In the genomic region with DNA sequence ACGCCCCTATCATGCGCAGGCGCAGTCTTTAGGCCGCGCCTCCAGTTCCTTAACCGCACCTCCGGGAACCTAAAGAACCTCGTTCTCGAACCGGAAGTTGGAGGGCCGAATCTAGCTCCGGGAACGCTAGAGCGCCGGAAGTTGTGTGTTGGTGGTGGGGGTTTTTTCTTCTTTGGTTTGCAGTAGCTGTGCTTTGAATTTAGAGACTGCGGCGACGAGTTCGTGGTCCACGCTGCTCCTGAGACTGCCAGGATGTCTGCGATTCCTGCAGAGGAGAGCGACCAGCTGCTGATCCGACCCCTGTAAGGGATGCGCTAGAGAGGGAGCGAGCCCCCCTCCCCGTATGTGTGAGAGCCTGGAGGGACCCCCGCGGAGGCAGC, we compare ENCODE assay signal across 8 mouse cellular contexts. TPM values are rescaled to one million over a fixed set of nuclear protein-coding genes. Genes with fewer than 3 reads are reported as not detected.
A peak's percentile ranks its signal among the peaks of the same experiment; 100 is the strongest.
DNase-seq lines count a peak whose midpoint lies in the region; ATAC-seq and TF ChIP-seq lines count a peak whose summit lies in the region.

A gene (minus strand): TSS at position 42 of the 380 bp plus-strand sequence.

- peak within 1 kb of the TSS; percentile 96 for H3K9ac ChIP-seq in MEL (ENCODE audit: control insufficient read depth, low read depth, low read length, poor library complexity, severe bottlenecking)
- peak within 1 kb of the TSS; percentile 92 for H3K9ac ChIP-seq in forebrain, embryonic 15.5 days (replicated peaks)
- H3K9ac ChIP-seq in liver, embryonic 16.5 days (ENCODE audit: low read depth, low read length), result peak within 1 kb of the TSS; percentile 89
- H3K9ac ChIP-seq in neural tube, embryonic 12.5 days, result peak within 1 kb of the TSS; percentile 79

- H3K79me2 ChIP-seq in MEL (ENCODE audit: control insufficient read depth, insufficient read depth, low read length, poor library complexity), result peaks cover 23% of the 10 kb centered on the region

- peak; percentile 94 for DNase-seq in MEL (ENCODE audit: low read depth, low spot score)
- DNase-seq in cerebellum, adult 11-12 months, result peak; percentile 99
- peak; percentile 99 to 100 for DNase-seq in heart, postnatal 14 days
- peak; percentile 92 for DNase-seq in large intestine, adult 2 months (ENCODE audit: low read depth, low spot score)
- peak; percentile 99 for DNase-seq in testis, postnatal 10 days (ENCODE audit: low spot score)

- no peaks in the 10 kb centered on the region for H3K27me3 ChIP-seq in MEL (ENCODE audit: control insufficient read depth in 1 of 2, insufficient read depth in 2 of 2, low read length in 2 of 2)
- no peaks in the 10 kb centered on the region for H3K27me3 ChIP-seq in forebrain, embryonic 15.5 days
- H3K27me3 ChIP-seq in liver, embryonic 16.5 days (ENCODE audit: control insufficient read depth, insufficient read depth, low read depth, low read length), result no peaks in the 10 kb centered on the region
- no peaks in the 10 kb centered on the region for H3K27me3 ChIP-seq in neural tube, embryonic 12.5 days (replicated peaks)

- no peak for TF ChIP-seq RAD21 in MEL (IDR thresholded peaks at IDR 0.05; ENCODE audit: low read depth, low read length)

- TF ChIP-seq EP300 in MEL (IDR thresholded peaks at IDR 0.05; ENCODE audit: low read depth in 1 of 2, low read length in 2 of 2), result no peak

- H3K4me1 ChIP-seq in MEL (ENCODE audit: control insufficient read depth in 1 of 2, insufficient read depth in 2 of 2, low read length in 2 of 2), result peaks cover 0 to 16% of the 10 kb centered on the region in 2 experiments; a peak in 3 of 4 replicates
- H3K4me1 ChIP-seq in forebrain, embryonic 15.5 days, result peaks cover 31% of the 10 kb centered on the region
- peaks cover 20% of the 10 kb centered on the region for H3K4me1 ChIP-seq in liver, embryonic 16.5 days (ENCODE audit: control insufficient read depth, low read depth, low read length)
- H3K4me1 ChIP-seq in neural tube, embryonic 12.5 days, result peaks cover 15% of the 10 kb centered on the region; the same call in 1 of the 2 replicates

- H3K36me3 ChIP-seq in MEL (ENCODE audit: control insufficient read depth in 1 of 2, insufficient read depth in 2 of 2, low read length in 2 of 2), result peaks cover 0 to 9% of the 10 kb centered on the region in 2 experiments; a peak in 2 of 4 replicates
- H3K36me3 ChIP-seq in forebrain, embryonic 15.5 days, result peaks cover 11% of the 10 kb centered on the region
- no peaks in the 10 kb centered on the region; the same call in 1 of the 2 replicates for H3K36me3 ChIP-seq in liver, embryonic 16.5 days (ENCODE audit: control insufficient read depth, insufficient read depth)
- H3K36me3 ChIP-seq in neural tube, embryonic 12.5 days, result peaks cover 12% of the 10 kb centered on the region

- intact Hi-C loops in heart, postnatal 14 days (cut with DNase I), result no loop called here

- WGBS in forebrain, embryonic 15.5 days, result under 1% methylated on average over 28 of the region's 28 CpGs
- under 1% methylated on average over 28 of the region's 28 CpGs for WGBS in large intestine, adult 2 months
- WGBS in liver, embryonic 16.5 days (ENCODE audit: insufficient replicate concordance), result under 1% methylated on average over 28 of the region's 28 CpGs
- under 1% methylated on average over 28 of the region's 28 CpGs for WGBS in neural tube, embryonic 12.5 days

- H3K4me2 ChIP-seq in forebrain, embryonic 15.5 days (replicated peaks), result peak within 1 kb of the TSS; percentile 77
- peak within 1 kb of the TSS; percentile 96 for H3K4me2 ChIP-seq in liver, embryonic 16.5 days (ENCODE audit: low read depth, low read length)
- peak within 1 kb of the TSS; percentile 80 for H3K4me2 ChIP-seq in neural tube, embryonic 12.5 days (replicated peaks)

- H3K9me3 ChIP-seq in MEL (replicated peaks; ENCODE audit: insufficient read depth, low read length), result no peaks in the 10 kb centered on the region
- no peaks in the 10 kb centered on the region for H3K9me3 ChIP-seq in forebrain, embryonic 15.5 days
- no peaks in the 10 kb centered on the region for H3K9me3 ChIP-seq in liver, embryonic 16.5 days (replicated peaks; ENCODE audit: control insufficient read depth, low read length)
- H3K9me3 ChIP-seq in neural tube, embryonic 12.5 days, result no peaks in the 10 kb centered on the region

- ATAC-seq in forebrain, embryonic 15.5 days (replicated peaks), result peak; percentile 97
- peak; percentile 93 for ATAC-seq in liver, embryonic 16.5 days (ENCODE audit: low read depth)
- peak; percentile 97 for ATAC-seq in neural tube, embryonic 12.5 days (ENCODE audit: low FRiP score, low read depth)

- peak in 1 of 2 experiments; percentile 51; a peak in 2 of 4 replicates for TF ChIP-seq POLR2A in MEL (IDR thresholded peaks at IDR 0.05; ENCODE audit: control insufficient read depth in 1 of 2, insufficient read depth in 1 of 2, low read depth in 1 of 2, low read length in 2 of 2, poor library complexity in 1 of 2)

- TF ChIP-seq CTCF in MEL (IDR thresholded peaks at IDR 0.05 in 2 of 3, conservative IDR thresholded peaks at IDR 0.05 in 1 of 3; ENCODE audit: control insufficient read depth in 1 of 3, insufficient read depth in 1 of 3, low read depth in 2 of 3, low read length in 3 of 3, poor library complexity in 1 of 3, severe bottlenecking in 1 of 3), result no peak

- H3K27ac ChIP-seq in MEL (ENCODE audit: control insufficient read depth, low read depth, low read length), result peak within 1 kb of the TSS; percentile 92
- H3K27ac ChIP-seq in forebrain, embryonic 15.5 days (replicated peaks), result peak within 1 kb of the TSS; percentile 94
- peak within 1 kb of the TSS; percentile 87 for H3K27ac ChIP-seq in liver, embryonic 16.5 days (ENCODE audit: low read length)
- peak within 1 kb of the TSS; percentile 70 for H3K27ac ChIP-seq in neural tube, embryonic 12.5 days

- peak within 1 kb of the TSS; percentile 80 to 94 for H3K4me3 ChIP-seq in MEL (ENCODE audit: control insufficient read depth in 1 of 2, insufficient read depth in 1 of 2, low read depth in 2 of 2, low read length in 2 of 2)
- H3K4me3 ChIP-seq in forebrain, embryonic 15.5 days, result peak within 1 kb of the TSS; percentile 86
- H3K4me3 ChIP-seq in liver, embryonic 16.5 days (ENCODE audit: low read depth, low read length), result peak within 1 kb of the TSS; percentile 96
- peak within 1 kb of the TSS; percentile 78 for H3K4me3 ChIP-seq in neural tube, embryonic 12.5 days

TF ChIP-seq in MEL, 35 proteins besides CTCF, POLR2A, EP300 and RAD21 (continues in another document):
- TF ChIP-seq POLR2AphosphoS5 (IDR thresholded peaks at IDR 0.05; ENCODE audit: borderline replicate concordance, low read depth, low read length) (no peak), ZKSCAN1 (IDR thresholded peaks at IDR 0.05; ENCODE audit: low read depth, low read length) (no peak), KAT2A (conservative IDR thresholded peaks at IDR 0.05; ENCODE audit: low read depth, low read length) (peak; percentile 48; the same call in 1 of the 2 replicates), POLR2AphosphoS2 (IDR thresholded peaks at IDR 0.05; ENCODE audit: low read length) (no peak), ZMIZ1 (IDR thresholded peaks at IDR 0.05; ENCODE audit: low read depth, low read length) (no peak), TCF12 (IDR thresholded peaks at IDR 0.05; ENCODE audit: low read depth, low read length) (peak; percentile 31; the same call in 1 of the 2 replicates), ZC3H11A (IDR thresholded peaks at IDR 0.05; ENCODE audit: low read depth, low read length) (no peak), MYC (IDR thresholded peaks at IDR 0.05; ENCODE audit: low read depth, low read length) (no peak), SIN3A (IDR thresholded peaks at IDR 0.05; ENCODE audit: low read length) (peak; percentile 9), NRF1 (IDR thresholded peaks at IDR 0.05; ENCODE audit: insufficient read depth, low read depth, low read length, poor library complexity, severe bottlenecking) (peak; percentile 81), SMC3 (IDR thresholded peaks at IDR 0.05; ENCODE audit: low read depth, low read length) (no peak), BHLHE40 (IDR thresholded peaks at IDR 0.05; ENCODE audit: borderline replicate concordance, low read depth, low read length) (no peak), MAZ (IDR thresholded peaks at IDR 0.05; ENCODE audit: low read depth, low read length) (0 out of 2 replicates have a peak, but pooled peaks have one; percentile 28), USF1 (IDR thresholded peaks at IDR 0.05; ENCODE audit: low read depth, low read length) (no peak; the same call in 1 of the 2 replicates), HCFC1 (IDR thresholded peaks at IDR 0.05; ENCODE audit: low read depth, low read length) (peak; percentile 86), CHD2 (IDR thresholded peaks at IDR 0.05; ENCODE audit: low read length) (no peak; the same call in 1 of the 2 replicates), RCOR1 (IDR thresholded peaks at IDR 0.05; ENCODE audit: low read depth, low read length) (no peak), TBP (IDR thresholded peaks at IDR 0.05; ENCODE audit: low read depth, low read length) (peak; percentile 45), MAFK (IDR thresholded peaks at IDR 0.05; ENCODE audit: borderline replicate concordance, low read depth, low read length) (no peak), CHD1 (IDR thresholded peaks at IDR 0.05; ENCODE audit: low read depth, low read length) (no peak), ETS1 (IDR thresholded peaks at IDR 0.05; ENCODE audit: low read depth, low read length) (0 out of 2 replicates have a peak, but pooled peaks have one; percentile 28), MAX (IDR thresholded peaks at IDR 0.05; ENCODE audit: low read length) (no peak), GATA1 (IDR thresholded peaks at IDR 0.05; ENCODE audit: low read depth, low read length) (no peak), TAL1 (IDR thresholded peaks at IDR 0.05; ENCODE audit: low read length) (no peak), MYB (IDR thresholded peaks at IDR 0.05; ENCODE audit: low read depth, low read length) (no peak), USF2 (IDR thresholded peaks at IDR 0.05; ENCODE audit: borderline replicate concordance in 1 of 2, insufficient read depth in 1 of 2, low read depth in 1 of 2, low read length in 2 of 2) (no peak), JUND (IDR thresholded peaks at IDR 0.05; ENCODE audit: low read depth, low read length) (no peak)

RNA-seq across cellular contexts. Expression of the gene that starts here (rescaled TPM):
- 22.0 and 22.7 TPM in 2 replicates for total RNA-seq in MEL (2012; rRNA removed)
- polyA plus RNA-seq in MEL (2012; ENCODE audit: insufficient read depth in 1 of 2, insufficient read length in 2 of 2, low read depth in 1 of 2, low replicate concordance in 2 of 2, missing spikeins in 1 of 2), result 10 to 100 TPM in 1 of 2 experiments, not detected in 1; 41.3 TPM
- 40.0 and 40.4 TPM in 2 replicates for polyA plus RNA-seq in forebrain, embryonic 15.5 days (2015; fragmentation: Nextera tagmentation; extraction: Ambion mirVana)
- 10 to 100 TPM; 34.6 to 43.8 TPM for total RNA-seq in heart, postnatal 14 days (2021)
- polyA plus RNA-seq in large intestine, adult 2 months (2012; rRNA removed), result 8.6 and 8.8 TPM in 2 replicates
- polyA plus RNA-seq in liver, embryonic 16.5 days (2015; fragmentation: Nextera tagmentation; extraction: Ambion mirVana), result 19.3 and 20.3 TPM in 2 replicates
- 42.0 and 42.6 TPM in 2 replicates for polyA plus RNA-seq in neural tube, embryonic 12.5 days (2016; fragmentation: Nextera tagmentation; extraction: Ambion mirVana)

Comparison
In these comparisons a context has a peak if more than half of its experiments do, and no peak if none do; other contexts are left out.
1. Peak in every context shown above with its lines: DNase-seq, ATAC-seq, H3K4me3 ChIP-seq and H3K27ac ChIP-seq.